Mouse (Mus musculus) myocyte (in vitro differentiated cells): ENCODE measurements around the gene Nr1h5.

Experiments used
- CEBPB ChIP-seq: IDR thresholded peaks from 2 replicates; pipeline ENCODE4 v1.6.1; 2011; ENCODE audit warnings: mild to moderate bottlenecking, moderate library complexity; ENCODE audit not compliant: poor library complexity, insufficient read depth, severe bottlenecking
- E2F4 ChIP-seq: IDR thresholded peaks from one replicate; pipeline ENCODE4 v1.6.1; 2011; ENCODE audit warnings: mild to moderate bottlenecking, control low read depth, moderate library complexity; ENCODE audit not compliant: insufficient read depth
- MAX ChIP-seq: IDR thresholded peaks from one replicate; pipeline ENCODE4 v1.6.1; 2011; ENCODE audit warnings: low read depth, mild to moderate bottlenecking, control low read depth
- MYOD1 ChIP-seq, 3 experiments: IDR thresholded peaks; one replicate each; pipeline ENCODE4 v1.6.1; 2011; ENCODE audit warnings: control low read depth in 2 of 3, low read depth in 2 of 3, mild to moderate bottlenecking in 2 of 3, moderate library complexity in 1 of 3; ENCODE audit not compliant: insufficient read length in 2 of 3, control insufficient read depth in 1 of 3
- POLR2A ChIP-seq: IDR thresholded peaks from one replicate; pipeline ENCODE4 v1.6.1; 2011; ENCODE audit warnings: low read depth, mild to moderate bottlenecking, control low read depth, moderate library complexity; ENCODE audit not compliant: insufficient read length
- POLR2AphosphoS2 ChIP-seq: IDR thresholded peaks from one replicate; pipeline ENCODE4 v1.6.1; 2011; ENCODE audit warnings: low read depth, control low read depth; ENCODE audit not compliant: insufficient read length
- TCF12 ChIP-seq: IDR thresholded peaks from one replicate; pipeline ENCODE4 v1.6.1; 2011; ENCODE audit warnings: mild to moderate bottlenecking, control low read depth; ENCODE audit not compliant: poor library complexity, insufficient read depth, severe bottlenecking
- TCF3 ChIP-seq: IDR thresholded peaks from one replicate; pipeline ENCODE4 v1.6.1; 2011; ENCODE audit warnings: low read depth, control low read depth; ENCODE audit not compliant: insufficient read length
- USF1 ChIP-seq: IDR thresholded peaks from one replicate; pipeline ENCODE4 v1.6.1; 2011; ENCODE audit warnings: low read depth, mild to moderate bottlenecking, control low read depth, moderate library complexity

DNA sequence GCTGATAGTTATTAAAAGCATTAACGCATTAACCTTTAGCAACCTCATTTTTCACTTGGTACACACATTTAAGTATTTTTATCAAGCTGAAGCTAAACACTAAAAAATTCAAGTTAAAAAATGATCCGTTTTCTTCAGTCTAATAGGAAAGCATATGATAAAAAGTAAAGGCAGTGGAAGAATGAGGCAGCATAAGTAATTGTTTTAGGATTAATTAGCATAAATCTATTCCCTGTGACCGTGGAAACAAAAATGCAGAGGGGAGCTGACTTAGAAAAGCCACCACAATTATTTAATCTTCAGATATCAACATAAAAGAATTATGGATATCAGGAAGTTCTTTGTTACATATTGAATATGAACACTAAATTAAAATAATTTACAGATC is 16.4 kb upstream of the Nr1h5 start:
- TF ChIP-seq POLR2A (no peak), POLR2AphosphoS2 (no peak), E2F4 (no peak), TCF12 (no peak), USF1 (no peak), MYOD1 (IDR thresholded peaks at IDR 0.05; ENCODE audit: control insufficient read depth in 1 of 3, insufficient read length in 2 of 3, low read depth in 2 of 3) (no peak), MAX (no peak), CEBPB (no peak), TCF3 (no peak)
